Mouse (Mus musculus): Measurements from ENCODE around the gene Apbb2. TPM values are rescaled to one million over a fixed set of nuclear protein-coding genes. Genes with fewer than 3 reads are reported as not detected.

Apbb2 gene
- polyA plus RNA-seq, 1 experiment from 2014 or later = 34.0 TPM

GRCm38 (mm10) chr5:66619195-66619594, 611 bp upstream of the Apbb2 start:
- H3K9ac ChIP-seq (ENCODE audit: low read length) = no peak overlapping the region
- no peaks in the 10 kb centered on the region for H3K27me3 ChIP-seq (ENCODE audit: control insufficient read depth, insufficient read depth, low read length)
- no peaks in the 10 kb centered on the region for H3K36me3 ChIP-seq (ENCODE audit: control insufficient read depth, insufficient read depth, low read length)
- DNase-seq (ENCODE audit: low spot score, missing footprints) = no peak
- H3K9me3 ChIP-seq (ENCODE audit: control insufficient read depth, low read length) = no peaks in the 10 kb centered on the region
- WGBS = 33% methylated on average over 11 of the region's 11 CpGs
- peak overlapping the region; percentile 77 for H3K4me2 ChIP-seq
- H3K27ac ChIP-seq (ENCODE audit: low read depth, low read length) = no peak overlapping the region
- H3K4me1 ChIP-seq (ENCODE audit: control insufficient read depth, insufficient read depth, low read length) = peaks cover 11% of the 10 kb centered on the region
- ATAC-seq (ENCODE audit: low FRiP score) = no peak
- no peak overlapping the region for H3K4me3 ChIP-seq (ENCODE audit: low read depth, low read length)

GRCm38 (mm10) chr5:66617921-66618460, 593 bp downstream of the Apbb2 start:
- peak overlapping the region; percentile 77 for H3K4me2 ChIP-seq
- peaks cover 11% of the 10 kb centered on the region for H3K4me1 ChIP-seq (ENCODE audit: control insufficient read depth, insufficient read depth, low read length)
- H3K36me3 ChIP-seq (ENCODE audit: control insufficient read depth, insufficient read depth, low read length) = no peaks in the 10 kb centered on the region
- H3K9me3 ChIP-seq (ENCODE audit: control insufficient read depth, low read length) = no peaks in the 10 kb centered on the region
- peak overlapping the region; percentile 92 for H3K9ac ChIP-seq (ENCODE audit: low read length)
- WGBS = under 1% methylated on average over 37 of the region's 54 CpGs
- no peaks in the 10 kb centered on the region for H3K27me3 ChIP-seq (ENCODE audit: control insufficient read depth, insufficient read depth, low read length)
- H3K4me3 ChIP-seq (ENCODE audit: low read depth, low read length) = peak overlapping the region; percentile 84
- peak overlapping the region; percentile 96 for H3K27ac ChIP-seq (ENCODE audit: low read depth, low read length)
- peak; percentile 77 for ATAC-seq (ENCODE audit: low FRiP score)
- peak; percentile 97 for DNase-seq (ENCODE audit: low spot score, missing footprints)

- H3K9ac ChIP-seq (ENCODE audit: low read length) = no peak overlapping the region
- no peaks in the 10 kb centered on the region for H3K27me3 ChIP-seq (ENCODE audit: control insufficient read depth, insufficient read depth, low read length)
- H3K27ac ChIP-seq (ENCODE audit: low read depth, low read length) = no peak overlapping the region
- H3K4me1 ChIP-seq (ENCODE audit: control insufficient read depth, insufficient read depth, low read length) = peaks cover 11% of the 10 kb centered on the region
- no peak overlapping the region for H3K4me2 ChIP-seq
- H3K9me3 ChIP-seq (ENCODE audit: control insufficient read depth, low read length) = no peaks in the 10 kb centered on the region
- H3K36me3 ChIP-seq (ENCODE audit: control insufficient read depth, insufficient read depth, low read length) = no peaks in the 10 kb centered on the region
- no peak overlapping the region for H3K4me3 ChIP-seq (ENCODE audit: low read depth, low read length)
- ATAC-seq (ENCODE audit: low FRiP score) = no peak
- no peak for DNase-seq (ENCODE audit: low spot score, missing footprints)
- 79% methylated on average over 4 of the region's 4 CpGs for WGBS
Measured at GRCm38 (mm10) chr5:66614940-66615339, 3.6 kb downstream of the Apbb2 start.

GRCm38 (mm10) chr5:66613725-66614124, 4.9 kb downstream of the Apbb2 start:
- Histone ChIP-seq H3K27ac (ENCODE audit: low read depth, low read length) (no peak overlapping the region), H3K4me1 (ENCODE audit: control insufficient read depth, insufficient read depth, low read length) (peaks cover 11% of the 10 kb centered on the region), H3K27me3 (ENCODE audit: control insufficient read depth, insufficient read depth, low read length) (no peaks in the 10 kb centered on the region), H3K4me2 (no peak overlapping the region), H3K4me3 (ENCODE audit: low read depth, low read length) (no peak overlapping the region), H3K36me3 (ENCODE audit: control insufficient read depth, insufficient read depth, low read length) (no peaks in the 10 kb centered on the region), H3K9me3 (ENCODE audit: control insufficient read depth, low read length) (no peaks in the 10 kb centered on the region), H3K9ac (ENCODE audit: low read length) (no peak overlapping the region)
- WGBS = 78% methylated on average over 3 of the region's 3 CpGs
- DNase-seq (ENCODE audit: low spot score, missing footprints) = no peak
- no peak for ATAC-seq (ENCODE audit: low FRiP score)

- peak; percentile 83 for DNase-seq (ENCODE audit: low spot score, missing footprints)
- Histone ChIP-seq H3K9ac (ENCODE audit: low read length) (no peak overlapping the region), H3K4me2 (no peak overlapping the region), H3K4me1 (ENCODE audit: control insufficient read depth, insufficient read depth, low read length) (peaks cover 11% of the 10 kb centered on the region), H3K27me3 (ENCODE audit: control insufficient read depth, insufficient read depth, low read length) (no peaks in the 10 kb centered on the region), H3K4me3 (ENCODE audit: low read depth, low read length) (no peak overlapping the region), H3K36me3 (ENCODE audit: control insufficient read depth, insufficient read depth, low read length) (no peaks in the 10 kb centered on the region), H3K27ac (ENCODE audit: low read depth, low read length) (no peak overlapping the region), H3K9me3 (ENCODE audit: control insufficient read depth, low read length) (no peaks in the 10 kb centered on the region)
- 85% methylated on average over 5 of the region's 5 CpGs for WGBS
- no peak for ATAC-seq (ENCODE audit: low FRiP score)
Measured at GRCm38 (mm10) chr5:66612964-66613363, 5.6 kb downstream of the Apbb2 start.

- no peaks in the 10 kb centered on the region for H3K27me3 ChIP-seq (ENCODE audit: control insufficient read depth, insufficient read depth, low read length)
- H3K4me3 ChIP-seq (ENCODE audit: low read depth, low read length) = no peak overlapping the region
- no peaks in the 10 kb centered on the region for H3K36me3 ChIP-seq (ENCODE audit: control insufficient read depth, insufficient read depth, low read length)
- DNase-seq (ENCODE audit: low spot score, missing footprints) (peak; percentile 39), ATAC-seq (ENCODE audit: low FRiP score) (no peak)
- H3K4me1 ChIP-seq (ENCODE audit: control insufficient read depth, insufficient read depth, low read length) = peaks cover 3% of the 10 kb centered on the region
- no peaks in the 10 kb centered on the region for H3K9me3 ChIP-seq (ENCODE audit: control insufficient read depth, low read length)
- no peak overlapping the region for H3K9ac ChIP-seq (ENCODE audit: low read length)
- WGBS = 81% methylated on average over 4 of the region's 4 CpGs
- no peak overlapping the region for H3K27ac ChIP-seq (ENCODE audit: low read depth, low read length)
- no peak overlapping the region for H3K4me2 ChIP-seq
Measured at GRCm38 (mm10) chr5:66611851-66612250, 6.7 kb downstream of the Apbb2 start.

GRCm38 (mm10) chr5:66611361-66611760, 7.2 kb downstream of the Apbb2 start:
- Histone ChIP-seq H3K4me1 (ENCODE audit: control insufficient read depth, insufficient read depth, low read length) (no peaks in the 10 kb centered on the region), H3K27me3 (ENCODE audit: control insufficient read depth, insufficient read depth, low read length) (no peaks in the 10 kb centered on the region), H3K9me3 (ENCODE audit: control insufficient read depth, low read length) (no peaks in the 10 kb centered on the region), H3K4me2 (no peak overlapping the region), H3K4me3 (ENCODE audit: low read depth, low read length) (no peak overlapping the region), H3K9ac (ENCODE audit: low read length) (no peak overlapping the region), H3K27ac (ENCODE audit: low read depth, low read length) (no peak overlapping the region), H3K36me3 (ENCODE audit: control insufficient read depth, insufficient read depth, low read length) (no peaks in the 10 kb centered on the region)
- 93% methylated on average over 5 of the region's 5 CpGs for WGBS
- no peak for ATAC-seq (ENCODE audit: low FRiP score)
- DNase-seq (ENCODE audit: low spot score, missing footprints) = no peak

- DNase-seq (ENCODE audit: low spot score, missing footprints) (no peak), ATAC-seq (ENCODE audit: low FRiP score) (no peak)
- Histone ChIP-seq H3K27me3 (ENCODE audit: control insufficient read depth, insufficient read depth, low read length) (no peaks in the 10 kb centered on the region), H3K27ac (ENCODE audit: low read depth, low read length) (no peak overlapping the region), H3K4me3 (ENCODE audit: low read depth, low read length) (no peak overlapping the region), H3K4me1 (ENCODE audit: control insufficient read depth, insufficient read depth, low read length) (no peaks in the 10 kb centered on the region), H3K9ac (ENCODE audit: low read length) (no peak overlapping the region), H3K4me2 (no peak overlapping the region), H3K9me3 (ENCODE audit: control insufficient read depth, low read length) (no peaks in the 10 kb centered on the region), H3K36me3 (ENCODE audit: control insufficient read depth, insufficient read depth, low read length) (no peaks in the 10 kb centered on the region)
- WGBS = 91% methylated on average over 12 of the region's 12 CpGs
Measured at GRCm38 (mm10) chr5:66610270-66610669, 8.3 kb downstream of the Apbb2 start.

GRCm38 (mm10) chr5:66609306-66609705, 9.3 kb downstream of the Apbb2 start:
- no peak overlapping the region for H3K4me3 ChIP-seq (ENCODE audit: low read depth, low read length)
- H3K27me3 ChIP-seq (ENCODE audit: control insufficient read depth, insufficient read depth, low read length) = no peaks in the 10 kb centered on the region
- ATAC-seq (ENCODE audit: low FRiP score) = no peak
- H3K9me3 ChIP-seq (ENCODE audit: control insufficient read depth, low read length) = no peaks in the 10 kb centered on the region
- no peak overlapping the region for H3K27ac ChIP-seq (ENCODE audit: low read depth, low read length)
- no peak overlapping the region for H3K4me2 ChIP-seq
- H3K36me3 ChIP-seq (ENCODE audit: control insufficient read depth, insufficient read depth, low read length) = no peaks in the 10 kb centered on the region
- DNase-seq (ENCODE audit: low spot score, missing footprints) = no peak
- H3K9ac ChIP-seq (ENCODE audit: low read length) = no peak overlapping the region
- 85% methylated on average over 7 of the region's 7 CpGs for WGBS
- no peaks in the 10 kb centered on the region for H3K4me1 ChIP-seq (ENCODE audit: control insufficient read depth, insufficient read depth, low read length)

All from midbrain, embryonic 11.5 days (tissue).